Mouse (Mus musculus): Measurements from ENCODE around the gene Ulk2. TPM values are rescaled to one million over a fixed set of nuclear protein-coding genes. Genes with fewer than 3 reads are reported as not detected.

Gene Ulk2
- total RNA-seq (2023; ENCODE audit: inconsistent age), result 27.3 to 34.0 TPM (median 32.5 TPM) in 4 replicates

GRCm38 (mm10) chr11:61854988-61855411 is at the start of gene Ulk2:
Ulk2 (minus strand) TSS chr11:61855073.

GRCm38 (mm10) chr11:61761584-61762407 is 93.1 kb downstream of the Ulk2 start, which contains the start of gene Prpsap2:
Prpsap2 (minus strand) TSS chr11:61762088.

Other genes starting within 250 kb of the Ulk2 start
- gene Grap, start 201.8 kb downstream of the Ulk2 start, total RNA-seq (2023; ENCODE audit: inconsistent age), result 246 to 292 TPM (median 254 TPM) in 4 replicates
- 4.4 to 6.0 TPM (median 4.9 TPM) in 4 replicates for gene Fam83g, start 171.0 kb downstream of the Ulk2 start, total RNA-seq (2023; ENCODE audit: inconsistent age)
- gene Slc5a10, start 134.2 kb downstream of the Ulk2 start, total RNA-seq (2023; ENCODE audit: inconsistent age), result 0.27 TPM in 1 of 4 replicates, not detected in the others
- 49.2 to 57.1 TPM (median 55.0 TPM) in 4 replicates for gene Prpsap2, start 93.0 kb downstream of the Ulk2 start, total RNA-seq (2023; ENCODE audit: inconsistent age)
- gene Akap10, start 75.2 kb upstream of the Ulk2 start, total RNA-seq (2023; ENCODE audit: inconsistent age), result 49.6 to 57.4 TPM (median 51.8 TPM) in 4 replicates
- gene Specc1, start 101.7 kb upstream of the Ulk2 start, total RNA-seq (2023; ENCODE audit: inconsistent age), result 0.32 to 0.93 TPM (median 0.77 TPM) in 4 replicates